Mouse (Mus musculus) CH12F3 (cell line): ENCODE data around the gene Ubap1l.

ENCODE experiments used
- in situ Hi-C: fragments of 300-500 bp; cut with MboI; formaldehyde crosslinking; loops from 2 replicates; pipeline ENCODE4 v1.14.3; 2020; ENCODE audit warnings: low sequenced_read_pairs

Ubap1l gene

DNA sequence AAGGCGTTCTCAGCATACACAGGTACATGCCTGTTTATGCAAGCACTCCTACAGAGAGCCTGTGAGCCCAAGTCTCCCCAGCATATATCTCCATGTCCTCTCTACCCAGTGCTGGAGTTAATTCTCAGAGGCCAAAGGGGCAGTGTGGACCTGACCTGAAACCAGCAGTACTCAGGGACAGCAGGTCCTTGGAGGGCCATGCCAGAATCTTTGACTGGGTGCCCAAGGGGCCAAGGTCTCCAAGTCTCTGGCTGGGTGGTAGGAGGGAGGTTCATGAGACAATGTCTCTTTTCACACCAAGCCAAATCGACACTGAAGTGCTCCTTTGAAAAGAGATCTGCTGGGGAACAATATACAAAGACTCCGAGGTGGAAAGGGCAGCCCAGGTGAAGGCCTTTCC lies 47.0 kb downstream of the Ubap1l start:
- in situ Hi-C loops = no loop called here

DNA sequence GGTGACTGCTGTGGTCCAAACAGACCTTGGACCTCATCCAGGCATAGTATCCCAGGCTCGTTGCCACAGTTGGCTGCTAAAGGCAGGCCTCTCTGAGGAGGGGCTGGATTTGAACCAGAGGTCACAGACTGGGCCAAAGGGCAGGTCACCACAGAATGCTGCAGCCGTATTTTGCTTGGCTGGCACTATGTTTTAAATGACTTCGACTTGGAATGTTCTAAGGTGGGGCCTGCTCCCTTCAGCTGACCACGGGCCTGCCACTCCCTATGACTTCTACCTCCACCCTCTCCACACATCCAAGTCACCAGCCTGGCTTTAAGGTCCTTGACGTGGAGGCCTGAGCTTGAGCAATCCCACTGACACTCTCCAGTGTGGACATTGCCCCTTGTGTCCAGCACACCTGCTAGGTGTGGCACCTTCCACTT lies 48.0 kb downstream of the Ubap1l start:
- in situ Hi-C loops = no loop called here

DNA sequence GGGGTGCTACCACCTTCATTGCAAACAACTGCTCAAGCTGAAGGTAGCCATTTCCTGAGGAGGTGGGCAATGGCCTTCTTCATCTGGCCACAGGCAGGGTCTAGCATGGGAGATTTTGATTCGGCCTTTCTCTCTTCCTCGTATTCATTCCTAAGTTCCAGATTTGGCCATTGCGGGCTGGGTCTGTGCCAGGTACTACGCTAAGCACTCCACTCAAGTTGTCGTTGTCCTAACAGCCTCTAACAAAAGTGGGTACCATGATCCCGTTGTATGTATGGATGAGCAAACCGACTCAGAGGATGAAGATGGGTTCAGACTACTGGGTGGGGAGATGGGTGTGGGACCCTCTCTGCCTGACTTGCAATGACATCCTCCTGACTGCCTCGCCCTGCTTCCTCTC lies 49.5 kb downstream of the Ubap1l start:
- in situ Hi-C loops = no loop called here

DNA sequence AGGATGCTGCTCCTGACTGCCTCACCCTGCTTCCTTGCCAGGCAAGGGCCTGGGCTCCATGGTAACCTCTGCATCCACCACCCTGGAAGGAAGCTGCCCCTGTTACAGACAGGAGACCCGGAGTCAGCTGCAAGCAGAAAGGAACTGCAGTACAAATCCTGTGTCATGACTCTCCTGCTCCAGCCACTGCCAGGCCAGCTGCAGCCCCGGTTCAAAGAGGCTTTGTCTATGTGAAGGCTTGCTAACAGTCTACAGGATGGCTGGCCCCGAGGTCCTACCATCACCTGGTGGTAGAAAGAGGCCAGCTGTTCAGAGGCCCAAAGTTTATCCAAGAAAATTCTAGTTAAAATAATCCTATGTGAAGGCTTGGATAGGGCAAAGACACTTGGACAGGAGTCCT lies 50.5 kb downstream of the Ubap1l start:
- in situ Hi-C loops = no loop called here

DNA sequence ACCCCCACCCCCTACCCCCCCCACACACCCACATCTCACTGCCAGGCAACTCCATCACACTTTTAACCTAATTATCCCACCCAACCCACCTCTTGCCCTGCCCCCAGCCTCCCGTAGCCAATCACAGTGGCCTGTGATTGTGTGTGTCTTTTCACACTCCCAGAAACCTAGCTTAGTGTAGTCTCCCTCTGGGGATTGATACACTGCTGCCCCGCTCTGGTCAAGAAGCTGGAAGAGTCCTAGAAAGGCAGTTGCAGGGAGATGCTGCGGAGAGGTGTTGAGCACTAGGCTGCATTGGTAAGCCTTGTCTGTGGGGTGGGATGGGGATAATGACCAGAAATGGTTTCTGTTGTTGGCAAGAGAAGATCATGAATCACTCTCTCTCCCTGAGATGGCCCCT lies 56.9 kb downstream of the Ubap1l start:
- in situ Hi-C loops = no loop called here

DNA sequence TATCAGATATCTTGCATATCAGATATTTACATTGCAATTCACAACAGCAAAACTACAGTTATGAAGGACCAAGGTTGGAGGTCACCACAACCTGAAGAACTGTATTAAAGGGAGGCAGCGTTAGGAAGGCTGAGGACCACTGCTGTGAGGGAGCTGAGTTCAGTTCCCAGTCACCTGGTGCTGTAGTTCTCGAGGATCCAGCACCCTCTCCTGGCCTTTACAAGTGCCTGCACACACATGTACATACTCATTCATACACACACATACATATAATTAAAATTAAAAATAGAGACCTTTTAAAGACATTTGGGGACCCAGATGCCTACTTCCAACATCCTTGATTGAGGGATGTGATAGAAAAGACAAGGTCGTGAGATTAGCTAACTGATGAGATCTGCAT lies 58.8 kb downstream of the Ubap1l start:
- in situ Hi-C loops = no loop called here

DNA sequence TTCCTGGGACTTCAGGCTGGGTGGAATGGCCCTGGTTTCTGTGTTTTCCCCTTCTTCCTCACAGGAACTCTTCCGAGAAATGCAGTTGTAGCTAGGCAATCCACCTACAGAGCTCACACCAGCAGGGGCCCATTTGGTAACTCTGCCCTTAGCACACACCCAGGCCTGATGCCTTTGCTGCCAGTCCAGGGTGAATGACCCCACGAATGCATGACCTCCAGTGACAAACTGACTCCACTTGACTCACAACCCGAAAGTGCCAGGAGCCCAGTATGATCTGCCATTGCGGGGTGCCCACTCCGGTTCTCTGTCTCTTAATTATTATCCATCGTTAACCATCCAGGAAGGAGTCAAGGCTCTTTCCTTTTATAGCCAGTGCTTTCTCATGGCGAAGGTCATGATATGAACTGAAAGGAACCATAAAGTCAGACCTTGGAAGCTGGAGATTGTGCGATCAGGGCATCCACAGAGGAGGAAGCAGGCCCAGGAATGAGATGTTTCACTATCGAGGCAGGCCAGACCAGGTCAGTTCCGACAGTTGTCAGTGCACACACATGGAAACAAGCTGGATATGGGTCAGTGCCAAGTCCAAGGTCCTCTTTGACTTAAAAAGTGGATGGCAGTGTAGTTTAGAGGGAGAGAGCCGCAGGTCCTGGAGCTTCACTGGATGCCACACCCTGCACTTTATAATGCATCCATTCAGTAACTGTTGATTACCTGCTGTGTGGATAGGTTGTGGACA lies 62.1 kb downstream of the Ubap1l start, which contains the start of gene Slc51b:
Slc51b (minus strand) TSS at position 196 of the 742 bp plus-strand sequence.
- in situ Hi-C loops = no loop called here

DNA sequence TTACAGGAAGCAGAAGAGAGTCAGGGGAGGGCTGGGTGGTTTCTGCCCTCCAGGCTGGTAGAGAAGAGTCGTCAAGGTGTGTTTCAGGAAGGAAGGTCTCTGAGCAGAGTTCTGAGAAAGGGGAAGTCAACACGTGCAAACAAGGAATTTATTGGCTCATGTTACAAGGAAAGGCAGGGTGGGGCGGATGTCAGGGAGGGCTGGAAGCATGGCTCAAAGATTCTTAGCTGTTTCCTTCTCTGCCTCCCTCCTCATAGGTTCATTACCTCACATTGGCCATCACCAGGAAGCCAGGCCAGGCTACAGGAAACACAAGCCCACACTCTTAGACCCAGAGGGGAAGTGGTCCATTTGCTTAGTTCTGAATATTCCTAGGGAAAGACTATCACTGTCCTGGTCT lies 63.6 kb downstream of the Ubap1l start:
- in situ Hi-C loops = no loop called here

DNA sequence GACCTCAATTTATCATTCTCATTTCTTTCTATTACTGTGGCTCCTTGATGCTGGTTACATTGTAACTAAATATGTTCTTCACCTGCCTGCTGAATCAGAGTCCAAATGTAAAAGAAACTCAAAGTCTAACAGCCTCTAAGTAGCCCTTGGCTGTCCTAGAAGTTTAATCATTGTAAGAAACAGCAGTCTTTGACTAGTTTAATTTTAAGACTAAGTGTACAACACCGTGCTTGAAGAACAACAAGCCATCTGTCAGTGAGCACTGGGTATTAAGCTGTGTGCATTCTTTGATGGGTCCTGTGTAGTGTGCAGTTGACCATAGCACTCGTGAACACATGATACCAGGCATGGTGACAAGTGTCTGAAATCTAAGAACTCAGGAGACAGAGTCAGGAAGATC lies 66.7 kb downstream of the Ubap1l start:
- in situ Hi-C loops = loop anchor here (25.0 kb wide), 1 partner anchor 160 kb away; the partner anchor contains the start of genes Pif1 and Plekho2

DNA sequence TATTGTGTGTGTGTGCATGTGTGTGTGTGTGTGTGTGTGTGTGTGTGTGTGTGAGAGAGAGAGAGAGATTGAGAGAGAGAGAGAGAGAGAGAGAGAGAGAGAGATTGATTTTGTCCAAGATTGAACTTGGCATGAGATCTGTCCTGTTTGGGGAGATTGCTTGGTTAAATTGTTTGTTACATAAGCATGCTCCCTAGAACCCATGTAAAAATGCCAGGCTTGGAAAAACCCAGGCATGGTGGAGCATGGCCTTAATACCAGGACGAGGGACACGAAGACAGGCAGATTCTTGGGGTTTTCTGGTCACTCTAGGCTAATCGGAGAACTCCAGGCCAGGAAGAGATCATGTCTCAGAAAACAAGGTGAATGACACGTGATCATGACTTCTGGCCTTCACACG lies 67.2 kb downstream of the Ubap1l start:
- in situ Hi-C loops = loop anchor here (25.0 kb wide), 1 partner anchor 159 kb away; the partner anchor contains the start of genes Pif1 and Plekho2
